Mouse (Mus musculus): ENCODE results near the gene Hoxb4.

DNA sequence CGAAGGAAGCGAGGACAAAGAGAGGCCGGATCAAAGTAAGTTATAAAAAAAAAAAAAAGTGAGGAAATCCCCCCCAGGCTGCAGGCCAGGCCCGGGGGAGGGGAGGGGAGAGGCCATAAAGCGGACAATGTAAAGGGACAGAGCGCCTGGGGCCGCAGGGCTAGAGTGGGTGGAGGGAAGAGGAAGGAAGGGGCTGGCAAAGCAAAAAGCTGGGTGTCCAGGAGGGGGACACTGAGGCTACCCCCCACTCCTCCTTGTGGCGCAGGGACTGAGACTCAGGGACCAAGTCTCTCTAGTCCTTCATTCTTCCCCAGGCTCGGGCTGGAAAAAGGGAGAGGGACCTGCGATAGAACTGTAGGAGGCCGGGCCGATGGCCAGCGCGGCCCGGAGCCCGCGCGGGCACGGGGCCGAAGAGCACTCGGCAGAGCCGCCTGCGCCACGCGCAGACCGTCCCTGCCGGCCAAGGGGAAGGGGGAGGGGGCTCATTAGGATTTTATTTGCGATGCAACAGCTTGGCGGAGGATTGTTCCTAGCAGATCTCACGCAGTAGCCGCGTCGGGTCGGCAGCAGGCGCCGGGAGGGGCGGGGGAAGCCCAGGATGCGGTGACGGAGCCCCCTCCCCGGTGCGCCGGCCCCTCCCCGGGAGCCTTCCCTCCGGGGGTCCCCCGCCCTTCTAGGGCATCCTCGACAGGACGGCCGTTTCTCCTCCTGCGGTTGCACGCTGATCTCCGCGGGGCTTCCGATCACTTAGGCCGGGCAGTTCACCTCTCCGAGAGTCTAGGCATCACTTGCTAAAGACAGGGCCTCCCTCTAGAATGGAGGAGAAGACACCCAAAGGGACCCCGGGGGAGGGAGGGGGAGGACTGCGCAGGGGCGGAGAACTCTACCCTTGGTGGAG is 45.8 kb upstream of the Hoxb4 start:
- TF ChIP-seq POLR2A (IDR thresholded peaks at IDR 0.05; ENCODE audit: borderline replicate concordance, low read depth, low read length): no peak
- TF ChIP-seq CTCF (IDR thresholded peaks at IDR 0.05; ENCODE audit: low read depth, low read length): no peak

All from bone marrow macrophage, adult 2 months (primary cell).